Mouse (Mus musculus) retina, embryonic 14.5 days (tissue): Measurements from ENCODE around the gene Rab9.
"Not testable (repeated sequence)": the region's sequence is repeated elsewhere in the genome, so short reads cannot be mapped to it uniquely, and the experiment has no call there.

ENCODE experiments used
- DNase-seq: peaks from one replicate; pipeline ENCODE4 v3.0.0-alpha.2; 2015; ENCODE audit warnings: low spot score

Rab9 gene

DNA sequence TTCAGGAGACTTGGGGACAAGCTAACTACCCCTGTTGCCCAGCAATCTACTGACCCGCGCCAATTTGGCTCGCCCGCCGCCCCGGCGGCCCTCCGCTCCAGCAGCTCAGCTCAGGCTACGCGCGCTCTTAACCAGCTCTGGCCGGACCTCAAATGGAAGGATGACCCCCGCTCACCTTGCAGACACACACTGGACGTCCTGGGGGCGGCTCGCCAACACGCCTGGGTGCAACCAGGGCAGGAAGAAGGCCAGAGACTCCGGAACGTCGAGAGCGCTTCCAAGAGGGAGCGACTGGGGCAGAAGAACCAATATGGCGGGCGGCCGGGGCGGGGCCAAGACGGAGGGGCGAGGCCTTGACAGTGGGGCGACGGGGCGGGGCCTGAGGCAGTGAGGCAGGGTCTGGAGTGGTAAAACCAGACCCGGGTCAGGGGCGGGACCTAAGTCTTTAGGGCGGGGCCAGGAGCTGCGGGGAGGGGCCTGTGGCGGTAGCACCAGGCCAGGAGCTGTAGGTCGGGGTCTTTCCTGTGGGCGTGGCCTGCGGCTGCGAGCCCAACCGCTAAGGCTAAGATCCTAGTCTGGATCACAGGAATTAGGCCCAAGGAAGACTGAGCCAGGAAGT, at the start of gene Rab9:
Gene Rab9 (minus strand): TSS at position 503 of the 619 bp plus-strand sequence.
- DNase-seq: peak; percentile 92

GRCm38 (mm10) chrX:166528126-166528525, 48.5 kb upstream of the Rab9 start:
- DNase-seq: no peak

GRCm38 (mm10) chrX:166525637-166526315, 46.1 kb upstream of the Rab9 start:
- DNase-seq: no peak

GRCm38 (mm10) chrX:166520782-166521181, 41.1 kb upstream of the Rab9 start:
- no peak for DNase-seq

DNA sequence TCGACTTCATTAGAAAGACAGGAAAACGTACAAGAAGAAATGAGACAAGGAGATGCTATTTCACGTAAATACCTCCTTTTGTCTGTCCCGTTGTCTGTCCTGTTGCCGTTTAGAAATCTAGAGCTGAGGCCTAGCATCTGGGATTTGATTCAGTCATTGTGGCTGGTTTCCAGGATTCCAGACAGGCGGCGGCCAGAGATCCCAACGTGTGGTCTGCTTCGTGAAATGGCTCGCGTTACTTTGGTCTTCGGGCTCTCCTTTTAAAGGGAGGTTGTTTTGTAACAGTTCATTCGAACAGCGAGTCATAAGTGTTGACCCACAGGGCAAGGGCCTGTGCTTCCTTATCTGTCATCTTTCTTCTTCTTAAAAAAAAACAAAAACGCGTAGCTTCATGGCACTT, 38.7 kb upstream of the Rab9 start, which contains the start of gene Tceanc:
Gene Tceanc (minus strand): TSS at position 223 of the 400 bp plus-strand sequence.
- DNase-seq: no peak

- no peak for DNase-seq
Observed at GRCm38 (mm10) chrX:166516631-166517030, 37.0 kb upstream of the Rab9 start.

- DNase-seq: no peak
Observed at GRCm38 (mm10) chrX:166515923-166516322, 36.3 kb upstream of the Rab9 start.

DNA sequence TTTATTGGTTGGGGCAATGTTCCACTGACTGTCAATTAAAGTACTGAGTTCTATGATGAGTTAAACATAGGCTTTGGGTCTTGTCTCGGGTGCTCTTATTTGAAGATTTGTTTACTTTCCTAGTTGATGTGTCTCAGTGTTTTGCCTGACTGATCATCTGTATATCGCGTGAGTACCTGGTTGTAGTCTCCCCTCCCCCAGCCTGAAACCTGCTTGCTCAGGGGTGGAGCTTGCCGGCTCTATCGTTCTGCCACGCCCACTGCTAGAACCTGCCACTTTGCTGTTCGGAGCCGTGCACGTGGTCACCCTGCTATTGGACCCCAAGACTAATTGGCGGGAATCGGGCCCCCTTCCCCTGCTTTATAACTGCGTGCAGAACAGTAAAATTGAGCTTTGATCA, 34.4 kb upstream of the Rab9 start:
- not testable (repeated sequence) for DNase-seq

DNA sequence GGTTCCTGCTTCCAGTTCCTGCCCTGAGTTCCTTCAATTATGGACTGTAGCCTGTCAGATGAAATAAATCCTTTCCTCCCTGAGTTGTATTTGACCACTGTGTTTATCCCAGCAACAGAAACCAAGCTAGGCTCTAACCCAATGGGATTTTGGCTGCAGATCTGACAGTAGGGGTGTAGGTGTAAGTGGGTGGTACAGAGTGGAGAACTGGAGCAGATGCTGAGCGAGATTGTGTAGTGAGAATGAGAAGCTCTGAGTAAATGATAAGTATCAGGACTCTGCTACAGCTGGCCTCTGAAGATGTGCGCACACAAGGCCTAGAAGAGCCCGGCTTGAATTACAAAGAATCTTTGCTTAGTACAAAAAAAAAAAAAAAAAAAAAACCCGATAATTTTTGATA, 32.4 kb upstream of the Rab9 start:
- no peak for DNase-seq

GRCm38 (mm10) chrX:166511107-166511506, 31.4 kb upstream of the Rab9 start:
- DNase-seq: no peak

- peak; percentile 93 for DNase-seq
Observed at GRCm38 (mm10) chrX:166509761-166510738, 30.4 kb upstream of the Rab9 start.

GRCm38 (mm10) chrX:166504421-166504820, 24.8 kb upstream of the Rab9 start:
- DNase-seq: no peak

GRCm38 (mm10) chrX:166499496-166500190, 20.0 kb upstream of the Rab9 start:
- no peak for DNase-seq

DNA sequence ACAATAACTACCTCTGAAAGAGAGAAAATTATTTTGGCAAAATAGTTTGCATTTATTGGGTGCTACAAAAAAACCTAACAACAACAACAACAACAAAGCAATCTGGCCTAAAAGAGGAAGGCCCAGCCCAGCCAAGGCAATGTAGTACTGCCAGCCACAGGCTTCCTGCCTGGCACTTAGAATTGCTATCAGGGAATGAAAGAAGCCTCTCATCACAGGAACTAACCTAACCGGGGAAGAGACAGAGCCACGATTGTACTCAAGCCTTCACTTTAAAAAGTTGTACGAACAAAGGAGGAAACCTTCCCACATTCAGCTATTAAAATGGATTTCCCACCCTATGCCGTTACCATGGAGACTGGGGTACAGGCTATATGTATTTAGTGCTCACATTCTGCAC, 18.1 kb upstream of the Rab9 start:
- DNase-seq: no peak

GRCm38 (mm10) chrX:166495052-166495451, 15.4 kb upstream of the Rab9 start:
- DNase-seq: no peak

DNA sequence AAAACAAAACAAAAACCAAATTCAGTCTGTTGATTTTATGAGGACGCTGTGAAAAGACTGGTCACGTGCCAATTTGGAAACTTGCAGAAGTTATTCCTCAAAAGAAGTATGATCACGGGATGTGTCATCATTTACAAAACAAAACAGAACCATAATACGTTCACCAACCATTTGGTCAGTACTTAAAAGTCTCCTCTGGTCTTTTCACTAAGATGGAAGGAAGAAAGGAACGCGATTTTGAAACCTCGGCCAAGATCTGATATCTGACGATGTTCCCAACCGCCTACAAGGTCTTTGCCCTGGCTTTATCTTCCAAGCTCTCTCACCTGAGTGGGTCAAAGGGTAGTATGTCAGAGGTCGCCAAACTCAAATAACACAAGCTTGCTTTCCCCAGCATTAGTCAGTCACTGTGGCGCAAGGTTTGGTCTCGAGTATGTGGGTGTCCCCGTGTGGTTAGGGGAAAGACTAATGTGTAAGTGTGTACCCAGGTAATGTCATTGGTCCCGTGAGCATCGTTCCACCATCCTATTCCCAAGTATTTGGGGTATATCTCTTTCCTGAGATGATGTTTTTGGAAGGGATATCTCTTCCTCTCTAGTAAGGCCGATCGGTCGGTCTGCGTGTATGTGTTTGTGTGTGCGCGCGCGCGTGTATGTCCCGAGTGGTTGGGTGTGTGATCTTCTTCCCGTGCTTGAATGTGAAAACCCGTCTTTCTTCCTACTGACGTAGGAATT, 869 bp downstream of the Rab9 start:
- no peak for DNase-seq

DNA sequence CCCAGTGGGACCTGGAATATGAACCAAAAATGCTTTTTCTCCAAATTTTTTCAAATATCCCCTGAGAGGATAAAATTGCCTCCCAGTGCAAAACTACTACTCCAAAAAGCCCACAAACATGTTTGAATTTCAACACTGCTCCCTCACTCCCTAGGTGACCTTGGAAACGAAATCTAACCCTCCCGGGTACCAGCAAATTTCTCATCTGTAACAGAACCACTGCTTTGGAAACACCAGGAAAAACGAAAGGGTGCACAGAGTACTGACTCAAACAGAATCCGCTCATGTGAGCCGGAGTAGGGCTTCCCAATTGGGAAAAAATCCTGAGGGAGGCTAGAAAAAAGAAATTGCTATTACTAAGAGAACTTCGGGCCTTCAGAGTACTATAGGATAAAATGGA, 2.3 kb downstream of the Rab9 start:
- no peak for DNase-seq

DNA sequence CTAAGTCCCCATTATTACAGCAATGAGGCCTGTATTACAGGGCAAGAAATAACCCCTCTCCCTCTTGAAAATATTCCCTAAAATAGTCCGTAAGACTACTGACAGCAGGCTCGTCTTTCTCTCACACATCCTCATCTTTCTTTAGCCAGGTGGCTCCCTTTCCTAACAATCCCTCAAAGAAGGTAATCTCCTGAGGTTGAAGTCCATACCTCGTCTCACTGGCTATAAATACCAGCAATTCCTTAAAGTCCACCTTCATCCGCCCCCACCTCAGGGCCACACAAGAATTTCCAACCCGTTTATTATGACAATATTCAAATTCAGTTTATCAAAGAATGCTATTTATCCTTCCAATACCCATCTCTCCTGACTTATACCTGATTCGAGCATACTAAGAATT, 7.1 kb downstream of the Rab9 start:
- no peak for DNase-seq

- no peak for DNase-seq
Observed at GRCm38 (mm10) chrX:166468321-166468720, 11.3 kb downstream of the Rab9 start.

DNA sequence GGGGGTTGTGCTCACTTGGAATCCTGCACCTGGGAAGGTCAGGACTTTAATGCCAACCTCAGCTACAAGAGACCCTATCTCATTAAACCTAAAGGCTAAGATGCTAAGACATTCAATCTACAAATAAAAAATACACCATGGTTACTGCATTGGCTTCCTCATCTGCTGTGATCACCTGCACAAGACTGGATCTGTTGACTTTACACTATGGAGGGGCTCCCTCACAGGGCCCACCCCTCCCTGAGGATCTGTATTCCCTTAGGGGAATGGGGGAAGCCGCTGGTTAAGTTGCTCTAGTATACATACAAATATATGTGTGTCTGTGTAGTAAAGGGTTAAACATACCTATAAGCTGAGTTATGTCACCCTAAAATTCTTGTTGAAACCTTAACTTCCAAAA, 24.1 kb downstream of the Rab9 start:
- DNase-seq: no peak

GRCm38 (mm10) chrX:166454331-166454730, 25.3 kb downstream of the Rab9 start:
- DNase-seq: no peak
